Mouse (Mus musculus) megakaryocyte, adult 5-6 weeks (primary cell): ENCODE data around the gene Olfr397. TPM values are rescaled to one million over a fixed set of nuclear protein-coding genes. Genes with fewer than 3 reads are reported as not detected.

Experiments used
- ATAC-seq: 2 replicates; pipeline ENCODE4 v1.8.0; 2016; ENCODE audit warnings: mild to moderate bottlenecking, inconsistent platforms; ENCODE audit not compliant: poor library complexity, severe bottlenecking
- total RNA-seq, 2 experiments: library from RNA; stranded (forward) in 1 of 2; stranded (reverse) in 1 of 2; fragments of 153-499, 151-499 nt in 1 of 2; fragments of 221-1000, 200-1000 nt in 1 of 2; gene quantifications; 2 replicates each; pipeline versions ENCODE4 v1.2.3 to v1.2.4; 2015 to 2017

Gene Olfr397
- total RNA-seq (2015) (not detected in 2 replicates), total RNA-seq (2017) (not detected in 2 replicates)

GRCm38 (mm10) chr11:73960517-73960916 is at the start of gene Olfr397:
TSS of gene Olfr397 (plus strand) at chr11:73960817.
- no peak for ATAC-seq

- no peak for ATAC-seq
These were observed 24.2 kb upstream of the Olfr397 start, which contains the start of gene Olfr23 for GRCm38 (mm10) chr11:73936377-73936776. TSS of gene Olfr23 (plus strand) at chr11:73936677.

GRCm38 (mm10) chr11:73990307-73990706 is 29.7 kb downstream of the Olfr397 start, which contains the start of gene Olfr398:
TSS of gene Olfr398 (minus strand) at chr11:73990407.
- ATAC-seq, result no peak

GRCm38 (mm10) chr11:73993115-73993514 is 32.5 kb downstream of the Olfr397 start:
- ATAC-seq, result no peak

Other genes with a start within 250 kb of the Olfr397 start
- not detected in 2 replicates for gene Olfr389, start 180.1 kb upstream of the Olfr397 start, total RNA-seq (2015)
- gene Olfr389, start 180.1 kb upstream of the Olfr397 start, total RNA-seq (2017), result not detected in 2 replicates
- gene Olfr390, start 177.9 kb upstream of the Olfr397 start, total RNA-seq (2015), result not detected in 2 replicates
- gene Olfr390, start 177.9 kb upstream of the Olfr397 start, total RNA-seq (2017), result 0.04 TPM in 1 of 2 replicates, not detected in the other
- not detected in 2 replicates for gene Olfr391-ps, start 157.8 kb upstream of the Olfr397 start, total RNA-seq (2015)
- gene Olfr391-ps, start 157.8 kb upstream of the Olfr397 start, total RNA-seq (2017), result not detected in 2 replicates
- gene Olfr392, start 143.8 kb upstream of the Olfr397 start, total RNA-seq (2015), result 0.04 TPM in 1 of 2 replicates, not detected in the other
- not detected in 2 replicates for gene Olfr392, start 143.8 kb upstream of the Olfr397 start, total RNA-seq (2017)
- gene Olfr393, start 109.4 kb upstream of the Olfr397 start, total RNA-seq (2015), result not detected in 2 replicates
- not detected in 2 replicates for gene Olfr393, start 109.4 kb upstream of the Olfr397 start, total RNA-seq (2017)
- gene Olfr394, start 70.0 kb upstream of the Olfr397 start, total RNA-seq (2015), result not detected in 2 replicates
- not detected in 2 replicates for gene Olfr394, start 70.0 kb upstream of the Olfr397 start, total RNA-seq (2017)
- gene Olfr395, start 51.5 kb upstream of the Olfr397 start, total RNA-seq (2015), result not detected in 2 replicates
- gene Olfr395, start 51.5 kb upstream of the Olfr397 start, total RNA-seq (2017), result not detected in 2 replicates
- gene Olfr23, start 24.1 kb upstream of the Olfr397 start, total RNA-seq (2015), result not detected in 2 replicates
- gene Olfr23, start 24.1 kb upstream of the Olfr397 start, total RNA-seq (2017), result not detected in 2 replicates
- not detected in 2 replicates for gene Olfr398, start 29.6 kb downstream of the Olfr397 start, total RNA-seq (2015)
- gene Olfr398, start 29.6 kb downstream of the Olfr397 start, total RNA-seq (2017), result not detected in 2 replicates
- not detected in 2 replicates for gene Olfr139, start 95.7 kb downstream of the Olfr397 start, total RNA-seq (2015)
- not detected in 2 replicates for gene Olfr139, start 95.7 kb downstream of the Olfr397 start, total RNA-seq (2017)
- not detected in 2 replicates for gene Olfr399, start 95.8 kb downstream of the Olfr397 start, total RNA-seq (2015)
- not detected in 2 replicates for gene Olfr399, start 95.8 kb downstream of the Olfr397 start, total RNA-seq (2017)
- not detected in 2 replicates for gene Zfp616, start 109.1 kb downstream of the Olfr397 start, total RNA-seq (2015)
- gene Zfp616, start 109.1 kb downstream of the Olfr397 start, total RNA-seq (2017), result not detected in 2 replicates
- not detected in 2 replicates for gene Olfr401, start 152.9 kb downstream of the Olfr397 start, total RNA-seq (2015)
- gene Olfr401, start 152.9 kb downstream of the Olfr397 start, total RNA-seq (2017), result not detected in 2 replicates
- not detected in 2 replicates for gene Olfr402, start 192.7 kb downstream of the Olfr397 start, total RNA-seq (2015)
- gene Olfr402, start 192.7 kb downstream of the Olfr397 start, total RNA-seq (2017), result not detected in 2 replicates
- not detected in 2 replicates for gene Olfr403, start 225.4 kb downstream of the Olfr397 start, total RNA-seq (2015)
- gene Olfr403, start 225.4 kb downstream of the Olfr397 start, total RNA-seq (2017), result not detected in 2 replicates